In genomic region chr11:67821560-67821959, GRCm38 (mm10) we compare ENCODE assay signal across 16 mouse cellular contexts. TPM values are rescaled to one million over a fixed set of nuclear protein-coding genes. Genes with fewer than 3 reads are reported as not detected.
DNase-seq lines count a peak whose midpoint lies in the region; ATAC-seq lines count a peak whose summit lies in the region.
"Had no signal": no experiment of that assay in that cellular context is flagged by ENCODE, and none has a peak within 500 bp of the region (broad histone marks: within the 10 kb centered on the region; RNA-seq: fewer than 3 reads in every experiment).

No protein-coding gene starts in this region.

- peak; percentile 77; the same call in 1 of the 2 replicates for ATAC-seq in forebrain, embryonic 14.5 days
- no peak for ATAC-seq in forebrain, embryonic 12.5 days (ENCODE audit: low FRiP score)
- peak; percentile 85 for ATAC-seq in forebrain, embryonic 16.5 days
- ATAC-seq in hindbrain, embryonic 13.5 days (ENCODE audit: low FRiP score): no peak

- H3K9ac ChIP-seq in forebrain, embryonic 14.5 days (ENCODE audit: low read length): no peak overlapping the region
- H3K9ac ChIP-seq in forebrain, embryonic 12.5 days: no peak overlapping the region
- H3K9ac ChIP-seq in forebrain, embryonic 16.5 days (replicated peaks; ENCODE audit: low read depth, low read length): no peak overlapping the region
- no peak overlapping the region for H3K9ac ChIP-seq in hindbrain, embryonic 13.5 days
- H3K9ac ChIP-seq: hindbrain, embryonic 15.5 days; limb, embryonic 15.5 days had no signal

- H3K4me2 ChIP-seq in forebrain, embryonic 14.5 days (ENCODE audit: low read length): no peak overlapping the region
- H3K4me2 ChIP-seq in forebrain, embryonic 12.5 days: no peak overlapping the region
- H3K4me2 ChIP-seq in forebrain, embryonic 16.5 days (ENCODE audit: low read length): no peak overlapping the region
- no peak overlapping the region for H3K4me2 ChIP-seq in hindbrain, embryonic 13.5 days
- H3K4me2 ChIP-seq: hindbrain, embryonic 15.5 days; limb, embryonic 15.5 days had no signal

- 83% methylated on average over 6 of the region's 6 CpGs for WGBS in forebrain, embryonic 14.5 days
- 90% methylated on average over 6 of the region's 6 CpGs for WGBS in forebrain, embryonic 12.5 days
- 73% methylated on average over 6 of the region's 6 CpGs for WGBS in forebrain, embryonic 16.5 days
- WGBS in hindbrain, embryonic 13.5 days: 91% methylated on average over 6 of the region's 6 CpGs

- H3K4me1 ChIP-seq in forebrain, embryonic 14.5 days (ENCODE audit: control insufficient read depth, insufficient read depth, low read length): no peaks in the 10 kb centered on the region
- peaks cover 3% of the 10 kb centered on the region; the same call in 1 of the 2 replicates for H3K4me1 ChIP-seq in forebrain, embryonic 12.5 days
- peaks cover 8% of the 10 kb centered on the region; the same call in 1 of the 2 replicates for H3K4me1 ChIP-seq in forebrain, embryonic 16.5 days (replicated peaks; ENCODE audit: control insufficient read depth, insufficient read depth, low read length)
- peaks cover 8% of the 10 kb centered on the region for H3K4me1 ChIP-seq in hindbrain, embryonic 13.5 days (replicated peaks)

- peak; percentile 73 for DNase-seq in forebrain, embryonic 14.5 days (ENCODE audit: low spot score)
- DNase-seq in brain, embryonic 18.5 days (ENCODE audit: low read depth, low spot score): peak; percentile 56
- peak; percentile 58 for DNase-seq in right cerebral cortex, adult 18-20 months
- DNase-seq in natural killer cell, adult 2 months (ENCODE audit: low spot score in 2 of 2): no peak
- DNase-seq in thymus, postnatal 10 days (ENCODE audit: low spot score in 2 of 2): no peak
- DNase-seq: embryo, embryonic 11 days; gastrocnemius, postnatal 14 days; kidney, adult 2 months; thymus, postnatal 14 days had no signal

- no peak overlapping the region for H3K4me3 ChIP-seq in forebrain, embryonic 14.5 days (ENCODE audit: low read depth, low read length)
- H3K4me3 ChIP-seq in forebrain, embryonic 12.5 days (replicated peaks): no peak overlapping the region
- H3K4me3 ChIP-seq in forebrain, embryonic 16.5 days (replicated peaks; ENCODE audit: low read length): no peak overlapping the region
- no peak overlapping the region for H3K4me3 ChIP-seq in hindbrain, embryonic 13.5 days
- H3K4me3 ChIP-seq: hindbrain, embryonic 15.5 days; limb, embryonic 15.5 days had no signal

- no peaks in the 10 kb centered on the region for H3K27me3 ChIP-seq in forebrain, embryonic 14.5 days (replicated peaks; ENCODE audit: control insufficient read depth, insufficient read depth, low read length)
- no peaks in the 10 kb centered on the region for H3K27me3 ChIP-seq in forebrain, embryonic 12.5 days
- H3K27me3 ChIP-seq in forebrain, embryonic 16.5 days (replicated peaks; ENCODE audit: control insufficient read depth, insufficient read depth, low read length): no peaks in the 10 kb centered on the region
- no peaks in the 10 kb centered on the region for H3K27me3 ChIP-seq in hindbrain, embryonic 13.5 days
- H3K27me3 ChIP-seq: hindbrain, embryonic 15.5 days; limb, embryonic 15.5 days had no signal

- no peaks in the 10 kb centered on the region for H3K36me3 ChIP-seq in forebrain, embryonic 14.5 days (ENCODE audit: control insufficient read depth, insufficient read depth, low read length)
- no peaks in the 10 kb centered on the region for H3K36me3 ChIP-seq in forebrain, embryonic 12.5 days (replicated peaks)
- no peaks in the 10 kb centered on the region for H3K36me3 ChIP-seq in forebrain, embryonic 16.5 days (ENCODE audit: control insufficient read depth, insufficient read depth)
- H3K36me3 ChIP-seq in hindbrain, embryonic 13.5 days: no peaks in the 10 kb centered on the region
- H3K36me3 ChIP-seq: hindbrain, embryonic 15.5 days; limb, embryonic 15.5 days had no signal

- no peaks in the 10 kb centered on the region for H3K9me3 ChIP-seq in forebrain, embryonic 14.5 days (replicated peaks; ENCODE audit: control insufficient read depth, low read length)
- H3K9me3 ChIP-seq in forebrain, embryonic 12.5 days: no peaks in the 10 kb centered on the region
- H3K9me3 ChIP-seq in forebrain, embryonic 16.5 days (ENCODE audit: control insufficient read depth, low read length): no peaks in the 10 kb centered on the region
- H3K9me3 ChIP-seq in hindbrain, embryonic 13.5 days: no peaks in the 10 kb centered on the region
- H3K9me3 ChIP-seq: hindbrain, embryonic 15.5 days; limb, embryonic 15.5 days had no signal

- H3K27ac ChIP-seq in forebrain, embryonic 14.5 days (ENCODE audit: low read depth, low read length): no peak overlapping the region
- no peak overlapping the region for H3K27ac ChIP-seq in forebrain, embryonic 12.5 days
- peak overlapping the region; percentile 55 for H3K27ac ChIP-seq in forebrain, embryonic 16.5 days (ENCODE audit: low read length)
- no peak overlapping the region for H3K27ac ChIP-seq in hindbrain, embryonic 13.5 days
- H3K27ac ChIP-seq: hindbrain, embryonic 15.5 days; limb, embryonic 15.5 days had no signal

RNA-seq across cellular contexts. Expression of gene Dhrs7c, which starts 23.6 kb away (rescaled TPM):
- not detected in 2 replicates for polyA plus RNA-seq in forebrain, embryonic 14.5 days (2014; fragmentation: Nextera tagmentation; extraction: Ambion mirVana)
- polyA plus RNA-seq in forebrain, embryonic 12.5 days (2016; fragmentation: Nextera tagmentation; extraction: Ambion mirVana): not detected in 2 replicates
- not detected in 2 replicates for polyA plus RNA-seq in forebrain, embryonic 16.5 days (2015; fragmentation: Nextera tagmentation; extraction: Ambion mirVana)
- polyA plus RNA-seq in hindbrain, embryonic 13.5 days (2015; fragmentation: Nextera tagmentation; extraction: Ambion mirVana): not detected in 2 replicates
- polyA plus RNA-seq: hindbrain, embryonic 15.5 days had no signal

RNA-seq across cellular contexts. Expression of gene Gsg1l2, which starts 47.2 kb away (rescaled TPM):
- not detected in 2 replicates for polyA plus RNA-seq in forebrain, embryonic 14.5 days (2014; fragmentation: Nextera tagmentation; extraction: Ambion mirVana)
- not detected in 2 replicates for polyA plus RNA-seq in forebrain, embryonic 12.5 days (2016; fragmentation: Nextera tagmentation; extraction: Ambion mirVana)
- not detected in 2 replicates for polyA plus RNA-seq in forebrain, embryonic 16.5 days (2015; fragmentation: Nextera tagmentation; extraction: Ambion mirVana)
- not detected in 2 replicates for polyA plus RNA-seq in hindbrain, embryonic 13.5 days (2015; fragmentation: Nextera tagmentation; extraction: Ambion mirVana)
- polyA plus RNA-seq: heart, embryonic 16.5 days; hindbrain, embryonic 15.5 days; kidney, adult 2 months; limb, embryonic 15.5 days; lung, embryonic 16.5 days had no signal

RNA-seq across cellular contexts. Expression of gene Glp2r, which starts 50.6 kb away (rescaled TPM):
- polyA plus RNA-seq in forebrain, embryonic 14.5 days (2014; fragmentation: Nextera tagmentation; extraction: Ambion mirVana): 0.04 and 0.05 TPM in 2 replicates
- not detected in 2 replicates for polyA plus RNA-seq in forebrain, embryonic 12.5 days (2016; fragmentation: Nextera tagmentation; extraction: Ambion mirVana)
- 0.05 TPM in 1 of 2 replicates, not detected in the other for polyA plus RNA-seq in forebrain, embryonic 16.5 days (2015; fragmentation: Nextera tagmentation; extraction: Ambion mirVana)
- not detected in 2 replicates for polyA plus RNA-seq in hindbrain, embryonic 13.5 days (2015; fragmentation: Nextera tagmentation; extraction: Ambion mirVana)
- polyA plus RNA-seq: kidney, adult 2 months had no signal

Comparison
In these comparisons a context has a peak if more than half of its experiments do, and no peak if none do; other contexts are left out.
1. ATAC-seq: peak in forebrain, embryonic 14.5 days (single experiment) and forebrain, embryonic 16.5 days (single experiment); none in forebrain, embryonic 12.5 days (single experiment) and hindbrain, embryonic 13.5 days (single experiment).
2. DNase-seq: peak in forebrain, embryonic 14.5 days (single experiment), brain, embryonic 18.5 days (single experiment) and right cerebral cortex, adult 18-20 months (single experiment); none in natural killer cell, adult 2 months (0 of 2) and thymus, postnatal 10 days (0 of 2).